In the genomic region with DNA sequence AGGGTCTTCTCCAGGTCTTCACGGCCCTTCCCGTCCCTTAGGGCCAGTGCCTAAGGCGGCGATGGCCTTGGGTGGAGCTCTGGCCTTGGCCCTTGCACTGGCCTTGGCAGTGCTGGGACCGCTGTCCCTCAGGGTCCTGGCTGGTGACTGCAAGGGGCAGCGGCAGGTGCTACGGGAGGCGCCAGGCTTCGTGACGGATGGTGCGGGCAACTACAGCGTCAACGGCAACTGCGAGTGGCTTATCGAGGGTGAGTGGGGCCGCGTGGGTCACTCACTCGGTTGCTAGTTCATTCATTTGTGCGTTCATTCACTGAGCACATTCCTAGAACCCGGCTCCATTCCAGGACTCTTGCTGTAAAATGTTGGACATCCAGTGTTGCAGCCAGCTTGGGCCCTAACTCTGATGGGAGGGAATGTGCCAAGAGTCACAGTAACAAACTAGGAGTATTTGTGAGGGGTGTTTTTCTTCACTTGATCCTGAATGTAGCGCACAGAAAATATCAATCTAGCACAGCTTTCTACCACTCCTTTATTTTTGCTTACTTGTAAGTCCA, we compare ENCODE assay signal across 8 mouse cellular contexts. TPM values are rescaled to one million over a fixed set of nuclear protein-coding genes. Genes with fewer than 3 reads are reported as not detected.
A peak's percentile ranks its signal among the peaks of the same experiment; 100 is the strongest.
DNase-seq lines count a peak whose midpoint lies in the region; ATAC-seq and TF ChIP-seq lines count a peak whose summit lies in the region.

No protein-coding gene starts in this region.

- H3K27me3 ChIP-seq in embryonic facial prominence, embryonic 10.5 days (replicated peaks; ENCODE audit: low read depth, poor library complexity, severe bottlenecking), result peaks cover 37% of the 10 kb centered on the region
- H3K27me3 ChIP-seq in intestine, embryonic 15.5 days (replicated peaks), result peaks cover 33% of the 10 kb centered on the region
- H3K27me3 ChIP-seq in midbrain, embryonic 12.5 days, result peaks cover 38% of the 10 kb centered on the region

- peak overlapping the region; percentile 96 for H3K4me2 ChIP-seq in intestine, embryonic 15.5 days (replicated peaks)
- H3K4me2 ChIP-seq in midbrain, embryonic 12.5 days (replicated peaks), result peak overlapping the region; percentile 99

- intact Hi-C loops in heart, postnatal 25 days (cut with DNase I), result loop anchor here (2.0 to 5.0 kb wide), 5 partner anchors 35 to 185 kb away; no protein-coding TSS in a partner anchor

- H3K4me1 ChIP-seq in ES-E14 (ENCODE audit: control insufficient read depth in 2 of 2, insufficient read depth in 2 of 2, low read length in 2 of 2, poor library complexity in 1 of 2), result peaks cover 6 to 10% of the 10 kb centered on the region in 2 experiments
- peaks cover 56% of the 10 kb centered on the region for H3K4me1 ChIP-seq in embryonic facial prominence, embryonic 10.5 days
- peaks cover 32% of the 10 kb centered on the region for H3K4me1 ChIP-seq in intestine, embryonic 15.5 days (replicated peaks)
- peaks cover 43% of the 10 kb centered on the region for H3K4me1 ChIP-seq in midbrain, embryonic 12.5 days

- peak overlapping the region; percentile 16 for H3K27ac ChIP-seq in ES-E14 (ENCODE audit: insufficient read depth, low read depth, low read length, poor library complexity, severe bottlenecking)
- peak overlapping the region; percentile 91 for H3K27ac ChIP-seq in embryonic facial prominence, embryonic 10.5 days (replicated peaks)
- peak overlapping the region; percentile 82 for H3K27ac ChIP-seq in intestine, embryonic 15.5 days
- H3K27ac ChIP-seq in midbrain, embryonic 12.5 days (replicated peaks), result peak overlapping the region; percentile 89

- WGBS in embryonic facial prominence, embryonic 10.5 days, result 18% methylated on average over 21 of the region's 21 CpGs
- 13% methylated on average over 21 of the region's 21 CpGs for WGBS in intestine, embryonic 15.5 days
- 16% methylated on average over 21 of the region's 21 CpGs for WGBS in midbrain, embryonic 12.5 days

- H3K4me3 ChIP-seq in ES-E14 (ENCODE audit: insufficient read depth in 1 of 2, low read depth in 1 of 2, low read length in 2 of 2, poor library complexity in 1 of 2, severe bottlenecking in 1 of 2), result peak overlapping the region; percentile 76 to 77
- peak overlapping the region; percentile 78 for H3K4me3 ChIP-seq in embryonic facial prominence, embryonic 10.5 days
- peak overlapping the region; percentile 61 for H3K4me3 ChIP-seq in intestine, embryonic 15.5 days (replicated peaks)
- peak overlapping the region; percentile 74 for H3K4me3 ChIP-seq in midbrain, embryonic 12.5 days

- no peak for ATAC-seq in intestine, embryonic 15.5 days
- ATAC-seq in midbrain, embryonic 12.5 days (ENCODE audit: low FRiP score, low read depth), result no peak

- H3K9me3 ChIP-seq in ES-E14 (ENCODE audit: control insufficient read depth, insufficient read depth, low read depth, low read length), result no peaks in the 10 kb centered on the region
- no peaks in the 10 kb centered on the region for H3K9me3 ChIP-seq in embryonic facial prominence, embryonic 10.5 days
- H3K9me3 ChIP-seq in intestine, embryonic 15.5 days, result no peaks in the 10 kb centered on the region
- H3K9me3 ChIP-seq in midbrain, embryonic 12.5 days, result no peaks in the 10 kb centered on the region

- DNase-seq in heart, adult 18-20 months, result peak; percentile 24 to 38
- no peak for DNase-seq in heart, postnatal 25 days (ENCODE audit: low spot score)
- DNase-seq in ES-E14 (ENCODE audit: low read depth, low spot score), result no peak
- DNase-seq in embryonic facial prominence, embryonic 10.5 days (ENCODE audit: low spot score), result no peak
- no peak for DNase-seq in left cerebral cortex, adult 9 months (ENCODE audit: low spot score in 2 of 2)
- DNase-seq in gastrocnemius, postnatal 4 days (ENCODE audit: low spot score in 2 of 2), result no peak

- in situ Hi-C loops in ES-E14 (cut with MboI; ENCODE audit: low sequenced_read_pairs in 2 of 2, unreplicated experiment in 2 of 2), result no loop called here

- H3K9ac ChIP-seq in ES-E14 (ENCODE audit: insufficient read depth, low read depth, low read length, poor library complexity, severe bottlenecking), result peak overlapping the region; percentile 76
- H3K9ac ChIP-seq in intestine, embryonic 15.5 days, result peak overlapping the region; percentile 70
- H3K9ac ChIP-seq in midbrain, embryonic 12.5 days (replicated peaks), result peak overlapping the region; percentile 84

- no peaks in the 10 kb centered on the region for H3K36me3 ChIP-seq in ES-E14 (ENCODE audit: control insufficient read depth, insufficient read depth, low read length, poor library complexity, severe bottlenecking)
- H3K36me3 ChIP-seq in embryonic facial prominence, embryonic 10.5 days (replicated peaks), result peaks cover 12% of the 10 kb centered on the region; the same call in 1 of the 2 replicates
- H3K36me3 ChIP-seq in intestine, embryonic 15.5 days, result no peaks in the 10 kb centered on the region
- no peaks in the 10 kb centered on the region for H3K36me3 ChIP-seq in midbrain, embryonic 12.5 days

TF ChIP-seq in ES-E14, 5 proteins besides CTCF, POLR2A, EP300 and RAD21:
- TF ChIP-seq ZNF384 (IDR thresholded peaks at IDR 0.05; ENCODE audit: low read depth, low read length) (no peak), CHD2 (IDR thresholded peaks at IDR 0.05; ENCODE audit: low read depth, low read length) (no peak), ZC3H11A (IDR thresholded peaks at IDR 0.05; ENCODE audit: borderline replicate concordance, low read depth, low read length) (no peak)

RNA-seq across cellular contexts. Expression of a gene that starts 0.6 kb away (rescaled TPM):
- total RNA-seq in heart, adult 18-20 months (2021), result 10 to 100 TPM; 31.8 to 32.9 TPM
- 10 to 100 TPM; 25.1 to 26.6 TPM for total RNA-seq in heart, postnatal 25 days (2021)
- total RNA-seq in ES-E14 (2012; rRNA removed), result 47.5 and 69.9 TPM in 2 replicates
- polyA plus RNA-seq in embryonic facial prominence, embryonic 10.5 days (2016; fragmentation: Nextera tagmentation; extraction: Ambion mirVana), result 17.6 and 17.7 TPM in 2 replicates
- 8.1 and 9.2 TPM in 2 replicates for polyA plus RNA-seq in intestine, embryonic 15.5 days (2015; fragmentation: Nextera tagmentation; extraction: Ambion mirVana)
- polyA plus RNA-seq in midbrain, embryonic 12.5 days (2016; fragmentation: Nextera tagmentation; extraction: Ambion mirVana), result 20.8 and 21.3 TPM in 2 replicates
- total RNA-seq in gastrocnemius, postnatal 4 days (2021), result 10 to 100 TPM; 34.9 to 40.4 TPM

RNA-seq across cellular contexts. Expression of a gene that starts 11.6 kb away (rescaled TPM):
- not detected for total RNA-seq in heart, adult 18-20 months (2021)
- not detected for total RNA-seq in heart, postnatal 25 days (2021)
- total RNA-seq in ES-E14 (2012; rRNA removed), result 1.2 and 1.7 TPM in 2 replicates
- polyA plus RNA-seq in embryonic facial prominence, embryonic 10.5 days (2016; fragmentation: Nextera tagmentation; extraction: Ambion mirVana), result 0.85 and 1.0 TPM in 2 replicates
- 1.2 and 1.3 TPM in 2 replicates for polyA plus RNA-seq in intestine, embryonic 15.5 days (2015; fragmentation: Nextera tagmentation; extraction: Ambion mirVana)
- polyA plus RNA-seq in midbrain, embryonic 12.5 days (2016; fragmentation: Nextera tagmentation; extraction: Ambion mirVana), result 20.1 and 21.4 TPM in 2 replicates
- under 1 TPM; 0.23 to 0.29 TPM for total RNA-seq in gastrocnemius, postnatal 4 days (2021)

RNA-seq across cellular contexts. Expression of a gene that starts 16.3 kb away (rescaled TPM):
- total RNA-seq in heart, adult 18-20 months (2021), result not detected
- total RNA-seq in heart, postnatal 25 days (2021), result not detected
- 4.3 and 5.7 TPM in 2 replicates for total RNA-seq in ES-E14 (2012; rRNA removed)
- 0.82 and 0.88 TPM in 2 replicates for polyA plus RNA-seq in embryonic facial prominence, embryonic 10.5 days (2016; fragmentation: Nextera tagmentation; extraction: Ambion mirVana)
- 0.41 and 0.71 TPM in 2 replicates for polyA plus RNA-seq in intestine, embryonic 15.5 days (2015; fragmentation: Nextera tagmentation; extraction: Ambion mirVana)
- 1.3 and 1.7 TPM in 2 replicates for polyA plus RNA-seq in midbrain, embryonic 12.5 days (2016; fragmentation: Nextera tagmentation; extraction: Ambion mirVana)
- not detected for total RNA-seq in gastrocnemius, postnatal 4 days (2021)

RNA-seq across cellular contexts. Expression of a gene that starts 19.7 kb away (rescaled TPM):
- 1 to 10 TPM; 4.0 to 5.6 TPM for total RNA-seq in heart, adult 18-20 months (2021)
- total RNA-seq in heart, postnatal 25 days (2021), result 1 to 10 TPM; 2.7 to 4.3 TPM
- 76.5 and 83.2 TPM in 2 replicates for total RNA-seq in ES-E14 (2012; rRNA removed)
- polyA plus RNA-seq in embryonic facial prominence, embryonic 10.5 days (2016; fragmentation: Nextera tagmentation; extraction: Ambion mirVana), result 281 and 301 TPM in 2 replicates
- polyA plus RNA-seq in intestine, embryonic 15.5 days (2015; fragmentation: Nextera tagmentation; extraction: Ambion mirVana), result 173 TPM in 2 replicates
- 399 and 410 TPM in 2 replicates for polyA plus RNA-seq in midbrain, embryonic 12.5 days (2016; fragmentation: Nextera tagmentation; extraction: Ambion mirVana)
- total RNA-seq in gastrocnemius, postnatal 4 days (2021), result 10 to 100 TPM; 27.1 to 33.1 TPM

RNA-seq across cellular contexts. Expression of a gene that starts 50.0 kb away (rescaled TPM):
- total RNA-seq in heart, adult 18-20 months (2021), result 10 to 100 TPM; 45.1 to 63.1 TPM
- total RNA-seq in heart, postnatal 25 days (2021), result 10 to 100 TPM; 61.9 to 65.9 TPM
- 68.4 and 72.4 TPM in 2 replicates for total RNA-seq in ES-E14 (2012; rRNA removed)
- polyA plus RNA-seq in embryonic facial prominence, embryonic 10.5 days (2016; fragmentation: Nextera tagmentation; extraction: Ambion mirVana), result 17.1 and 21.4 TPM in 2 replicates
- polyA plus RNA-seq in intestine, embryonic 15.5 days (2015; fragmentation: Nextera tagmentation; extraction: Ambion mirVana), result 26.1 and 26.6 TPM in 2 replicates
- 39.4 and 40.8 TPM in 2 replicates for polyA plus RNA-seq in midbrain, embryonic 12.5 days (2016; fragmentation: Nextera tagmentation; extraction: Ambion mirVana)
- total RNA-seq in gastrocnemius, postnatal 4 days (2021), result 100 to 1,000 TPM; 107 to 113 TPM

Comparison
In these comparisons a context has a peak if more than half of its experiments do, and no peak if none do; other contexts are left out.
1. DNase-seq: peak in heart, adult 18-20 months (2 of 2); none in heart, postnatal 25 days (single experiment), ES-E14 (single experiment), embryonic facial prominence, embryonic 10.5 days (single experiment), left cerebral cortex, adult 9 months (0 of 2) and gastrocnemius, postnatal 4 days (0 of 2).
2. H3K27ac ChIP-seq: peak in every context shown above with its lines; median percentile 91 in embryonic facial prominence, embryonic 10.5 days; 89 in midbrain, embryonic 12.5 days; 82 in intestine, embryonic 15.5 days; 16 in ES-E14.
3. Peak in every context shown above with its lines, with median percentiles within 50 percentile points of each other: H3K4me3 ChIP-seq and H3K9ac ChIP-seq.